Mouse (Mus musculus) thymus, adult 2 months (tissue): ENCODE results near the gene Vstm2l. TPM values are rescaled to one million over a fixed set of nuclear protein-coding genes. Genes with fewer than 3 reads are reported as not detected.

Experiments
- DNase-seq: peaks from one replicate; pipeline ENCODE4 v3.0.0; 2021
- H3K27ac ChIP-seq: fragments of 200-500 bp; 2 replicates; pipeline ENCODE4 v1.5.1; 2012; ENCODE audit warnings: low read length, control low read depth; ENCODE audit not compliant: control insufficient read depth, insufficient read depth
- H3K27me3 ChIP-seq: fragments of 200-500 bp; 2 replicates; pipeline ENCODE4 v1.6.1; 2012; ENCODE audit warnings: mild to moderate bottlenecking, low read length, moderate library complexity, mixed read lengths; ENCODE audit not compliant: control insufficient read depth, insufficient read depth
- H3K36me3 ChIP-seq: fragments of 200-500 bp; 2 replicates; pipeline ENCODE4 v1.6.1; 2012; ENCODE audit warnings: mild to moderate bottlenecking, low read length, moderate library complexity; ENCODE audit not compliant: control insufficient read depth, insufficient read depth
- H3K4me1 ChIP-seq: fragments of 200-500 bp; replicated peaks from 2 replicates; pipeline ENCODE4 v1.6.1; 2012; ENCODE audit warnings: low read length; ENCODE audit not compliant: control insufficient read depth, insufficient read depth
- H3K4me3 ChIP-seq: fragments of 200-500 bp; 2 replicates; pipeline ENCODE4 v1.5.1; 2012; ENCODE audit warnings: mild to moderate bottlenecking, low read length, control low read depth, moderate library complexity; ENCODE audit not compliant: control insufficient read depth, insufficient read depth
- CTCF ChIP-seq: fragments of 200-500 bp; IDR thresholded peaks from 2 replicates; pipeline ENCODE4 v1.5.1; 2012; ENCODE audit warnings: mild to moderate bottlenecking, control low read depth, low read length, moderate library complexity, borderline replicate concordance; ENCODE audit not compliant: control insufficient read depth, poor library complexity, insufficient read depth; ENCODE audit errors: extremely low read depth
- POLR2A ChIP-seq: fragments of 200-500 bp; IDR thresholded peaks from 2 replicates; pipeline ENCODE4 v1.6.1; 2012; ENCODE audit warnings: mild to moderate bottlenecking, low read length, control low read depth, moderate library complexity; ENCODE audit not compliant: control insufficient read depth, poor library complexity, insufficient read depth; ENCODE audit errors: extremely low read depth
- WGBS: fragments of 180-500 bp; shearing (Covaris S2); methylation state at CpG from one replicate; pipeline ENCODE4 v1.1.7; 2018; 5-methylcytosine and 5-hydroxymethylcytosine counted together
- polyA plus RNA-seq: library from polyadenylated mRNA; depleted of rRNA; stranded (reverse); fragments of >200 nt; gene quantifications from 2 replicates; pipeline ENCODE4 v1.2.3, GENCODE M21; 2012; rRNA removed

The Vstm2l gene
- polyA plus RNA-seq, 1 experiment: 0.11 TPM

- Histone ChIP-seq H3K27me3 (no peaks in the 10 kb centered on the region), H3K4me1 (no peaks in the 10 kb centered on the region), H3K36me3 (peaks cover 20% of the 10 kb centered on the region), H3K27ac (no peak overlapping the region), H3K4me3 (no peak overlapping the region)
- DNase-seq: no peak
- WGBS: 93% methylated on average over 7 of the region's 7 CpGs
- TF ChIP-seq CTCF: no peak
- TF ChIP-seq POLR2A: no peak
These were observed 74.2 kb downstream of the Vstm2l start for GRCm38 (mm10) chr2:157988416-157989190.

GRCm38 (mm10) chr2:157989946-157990345 is 75.5 kb downstream of the Vstm2l start:
- Histone ChIP-seq H3K4me3 (no peak overlapping the region), H3K4me1 (no peaks in the 10 kb centered on the region), H3K27me3 (no peaks in the 10 kb centered on the region), H3K27ac (no peak overlapping the region), H3K36me3 (peaks cover 26% of the 10 kb centered on the region)
- no peak for TF ChIP-seq CTCF
- TF ChIP-seq POLR2A: no peak
- DNase-seq: no peak
- WGBS: 96% methylated on average over 2 of the region's 2 CpGs

GRCm38 (mm10) chr2:157991026-157991425 is 76.6 kb downstream of the Vstm2l start:
- Histone ChIP-seq H3K27ac (no peak overlapping the region), H3K4me3 (no peak overlapping the region), H3K27me3 (no peaks in the 10 kb centered on the region), H3K36me3 (peaks cover 36% of the 10 kb centered on the region), H3K4me1 (no peaks in the 10 kb centered on the region)
- WGBS: 82% methylated on average over 6 of the region's 6 CpGs
- TF ChIP-seq POLR2A: no peak
- no peak for TF ChIP-seq CTCF
- DNase-seq: no peak

- WGBS: 96% methylated on average over 4 of the region's 4 CpGs
- Histone ChIP-seq H3K4me3 (no peak overlapping the region), H3K27me3 (no peaks in the 10 kb centered on the region), H3K27ac (no peak overlapping the region), H3K4me1 (no peaks in the 10 kb centered on the region), H3K36me3 (peaks cover 47% of the 10 kb centered on the region)
- TF ChIP-seq CTCF (no peak), POLR2A (no peak)
- DNase-seq: no peak
These were observed 78.0 kb downstream of the Vstm2l start for GRCm38 (mm10) chr2:157992501-157992900.

Other genes with a start within 250 kb of the Vstm2l start
- gene Ctnnbl1, start 177.3 kb upstream of the Vstm2l start, polyA plus RNA-seq: 65.5 and 68.5 TPM in 2 replicates
- 37.6 and 41.9 TPM in 2 replicates for gene Tti1, start 113.8 kb downstream of the Vstm2l start, polyA plus RNA-seq
- gene Rprd1b, start 113.8 kb downstream of the Vstm2l start, polyA plus RNA-seq: 35.3 and 37.3 TPM in 2 replicates
- 32.8 and 37.6 TPM in 2 replicates for gene Tgm2, start 231.8 kb downstream of the Vstm2l start, polyA plus RNA-seq